Mouse (Mus musculus) liver, adult 2 months (tissue): ENCODE measurements around the gene Plppr3.

ENCODE experiments used
- CTCF ChIP-seq: fragments of 200-500 bp; IDR thresholded peaks from 2 replicates; pipeline ENCODE4 v1.5.1; 2011; ENCODE audit warnings: low read depth, low read length, control low read depth
- POLR2A ChIP-seq: fragments of 200-500 bp; IDR thresholded peaks from 2 replicates; pipeline ENCODE4 v1.6.1; 2011; ENCODE audit warnings: low read length, control low read depth; ENCODE audit not compliant: insufficient read depth; ENCODE audit errors: extremely low read depth

GRCm38 (mm10) chr10:79877174-79877573 is 2.7 kb upstream of the Plppr3 start:
- TF ChIP-seq CTCF = no peak
- no peak for TF ChIP-seq POLR2A
